Mouse (Mus musculus): ENCODE measurements around the gene Prcd. TPM values are rescaled to one million over a fixed set of nuclear protein-coding genes. Genes with fewer than 3 reads are reported as not detected.
"Not testable (repeated sequence)": the region's sequence is repeated elsewhere in the genome, so short reads cannot be mapped to it uniquely, and the experiment has no call there.

Gene Prcd
- polyA plus RNA-seq, 1 experiment from 2014 or later: 0.41 TPM

DNA sequence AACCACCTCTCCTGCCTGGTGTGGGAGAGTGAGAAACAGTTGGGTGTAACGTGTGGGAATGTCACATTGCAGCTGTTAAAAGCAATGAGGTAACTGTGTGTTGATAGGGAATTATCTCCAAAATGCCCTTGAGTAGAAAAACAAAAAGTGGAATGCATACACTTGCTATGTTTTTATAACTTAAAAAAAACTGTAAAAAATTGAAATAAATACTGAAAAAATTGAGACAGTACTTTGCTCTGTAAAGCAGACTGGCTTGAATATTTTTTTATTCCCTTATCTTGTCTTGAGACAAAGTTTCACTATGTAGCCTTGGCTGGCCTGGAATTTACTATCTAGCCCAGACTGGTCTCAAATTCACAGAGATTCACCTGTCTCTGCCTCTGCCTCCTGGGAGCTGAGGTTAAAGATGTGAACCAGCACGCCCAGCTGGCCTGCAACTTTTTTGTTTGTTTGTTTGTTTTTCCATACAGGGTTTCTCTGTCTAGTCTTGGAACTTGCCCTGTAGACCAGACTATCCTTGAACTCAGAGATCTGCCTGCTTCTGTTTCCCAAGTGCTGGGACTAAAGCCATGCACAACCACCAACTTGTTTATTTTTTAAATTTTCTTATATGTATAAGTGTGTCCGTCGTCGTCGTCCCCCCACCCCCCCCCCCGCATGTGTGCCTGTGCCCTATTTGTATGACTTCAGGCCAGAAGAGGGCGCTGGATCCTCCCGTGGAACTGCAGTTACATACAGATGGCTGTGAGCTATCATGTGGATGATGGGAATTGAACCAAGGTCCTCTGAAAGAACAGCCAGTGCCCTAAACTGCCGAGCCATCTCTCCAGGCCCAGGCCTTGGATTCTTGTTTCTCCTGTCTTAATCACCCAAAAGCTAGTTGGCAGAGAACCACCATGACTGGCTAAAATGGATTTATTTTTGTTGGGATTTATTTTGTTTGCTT, 26.0 kb upstream of the Prcd start:
- no peak for ATAC-seq
- Histone ChIP-seq H3K27ac (peak overlapping the region; percentile 51; the same call in 1 of the 2 replicates), H3K4me1 (peaks cover 75% of the 10 kb centered on the region)

GRCm38 (mm10) chr11:116628712-116629111, 24.6 kb upstream of the Prcd start:
- H3K27me3 ChIP-seq (replicated peaks): no peaks in the 10 kb centered on the region
- H3K36me3 ChIP-seq: no peaks in the 10 kb centered on the region
- H3K27ac ChIP-seq: no peak overlapping the region
- peaks cover 61% of the 10 kb centered on the region for H3K4me1 ChIP-seq
- no peak for ATAC-seq
- H3K9me3 ChIP-seq (replicated peaks): no peaks in the 10 kb centered on the region
- no peak overlapping the region for H3K9ac ChIP-seq
- no peak overlapping the region for H3K4me2 ChIP-seq
- 58% methylated on average over 9 of the region's 9 CpGs for WGBS (ENCODE audit: insufficient replicate concordance)
- no peak overlapping the region for H3K4me3 ChIP-seq

More for the DNA sequence above, 26.0 kb upstream of the Prcd start:
- no peak overlapping the region for H3K4me3 ChIP-seq
- 28% methylated on average over 10 of the region's 10 CpGs for WGBS (ENCODE audit: insufficient replicate concordance)
- H3K36me3 ChIP-seq: no peaks in the 10 kb centered on the region
- no peak overlapping the region for H3K4me2 ChIP-seq
- no peak overlapping the region; the same call in 1 of the 2 replicates for H3K9ac ChIP-seq
- H3K27me3 ChIP-seq (replicated peaks): no peaks in the 10 kb centered on the region
- H3K9me3 ChIP-seq (replicated peaks): no peaks in the 10 kb centered on the region

GRCm38 (mm10) chr11:116629472-116629871, 23.9 kb upstream of the Prcd start:
- no peaks in the 10 kb centered on the region for H3K36me3 ChIP-seq
- ATAC-seq: no peak
- H3K27me3 ChIP-seq (replicated peaks): no peaks in the 10 kb centered on the region
- peaks cover 56% of the 10 kb centered on the region for H3K4me1 ChIP-seq
- no peaks in the 10 kb centered on the region for H3K9me3 ChIP-seq (replicated peaks)
- 67% methylated on average over 6 of the region's 6 CpGs for WGBS (ENCODE audit: insufficient replicate concordance)
- no peak overlapping the region for H3K4me2 ChIP-seq
- H3K4me3 ChIP-seq: no peak overlapping the region
- H3K9ac ChIP-seq: no peak overlapping the region
- H3K27ac ChIP-seq: no peak overlapping the region

DNA sequence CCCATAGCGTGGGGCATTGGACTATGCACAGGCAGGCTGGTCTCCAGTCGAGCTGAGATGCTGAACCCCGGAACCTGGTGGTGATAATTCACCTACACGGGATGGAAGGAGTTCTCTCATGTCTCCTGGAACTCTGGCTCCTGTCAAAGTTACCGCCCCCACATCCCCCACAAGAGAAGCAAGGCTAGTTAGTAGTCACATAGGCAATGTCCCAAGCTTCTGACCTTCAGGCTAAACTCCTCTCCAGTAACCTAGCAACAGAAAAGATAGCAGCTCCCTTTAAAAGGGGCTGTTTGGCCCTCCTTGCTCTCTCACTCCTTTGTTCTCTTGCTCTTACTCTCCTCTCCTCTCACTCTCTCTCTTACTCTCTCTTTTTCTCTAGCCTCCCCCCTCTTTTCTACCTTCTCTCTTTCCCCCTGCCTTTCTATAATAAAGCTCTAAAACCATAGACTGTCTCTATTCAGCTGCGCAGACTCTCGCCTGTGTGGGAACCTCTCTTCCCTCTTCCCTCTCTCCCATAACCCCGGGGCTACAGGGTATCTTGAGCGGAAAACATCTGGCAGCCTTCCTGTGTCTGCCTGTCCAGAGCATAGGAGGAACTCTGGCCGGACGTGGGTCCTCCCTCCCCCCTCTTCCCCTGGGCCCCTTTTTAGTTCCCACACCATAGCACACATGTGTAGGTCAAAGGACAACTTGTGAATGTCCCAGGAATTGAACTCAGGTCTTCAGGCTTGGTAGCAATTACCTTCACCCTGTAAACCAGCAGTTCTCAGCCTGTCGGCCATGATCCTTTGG, 23.0 kb upstream of the Prcd start:
- Histone ChIP-seq H3K4me1 (peaks cover 47% of the 10 kb centered on the region), H3K9ac (no peak overlapping the region), H3K9me3 (replicated peaks) (no peaks in the 10 kb centered on the region), H3K27ac (peak overlapping the region; percentile 40; the same call in 1 of the 2 replicates), H3K27me3 (replicated peaks) (no peaks in the 10 kb centered on the region), H3K4me3 (no peak overlapping the region), H3K4me2 (no peak overlapping the region), H3K36me3 (no peaks in the 10 kb centered on the region)
- 45% methylated on average over 12 of the region's 12 CpGs for WGBS (ENCODE audit: insufficient replicate concordance)
- no peak for ATAC-seq

GRCm38 (mm10) chr11:116632962-116633361, 20.4 kb upstream of the Prcd start:
- WGBS (ENCODE audit: insufficient replicate concordance): 79% methylated on average over 10 of the region's 10 CpGs
- Histone ChIP-seq H3K27me3 (replicated peaks) (no peaks in the 10 kb centered on the region), H3K36me3 (no peaks in the 10 kb centered on the region), H3K4me1 (peaks cover 21% of the 10 kb centered on the region; the same call in 1 of the 2 replicates), H3K9me3 (replicated peaks) (no peaks in the 10 kb centered on the region), H3K27ac (no peak overlapping the region), H3K9ac (no peak overlapping the region), H3K4me3 (no peak overlapping the region), H3K4me2 (no peak overlapping the region)
- ATAC-seq: no peak

- not testable (repeated sequence) for H3K36me3 ChIP-seq; H3K4me1 ChIP-seq; H3K4me3 ChIP-seq; H3K27me3 ChIP-seq (replicated peaks); H3K27ac ChIP-seq; H3K9me3 ChIP-seq (replicated peaks); ATAC-seq; H3K9ac ChIP-seq; H3K4me2 ChIP-seq
- WGBS (ENCODE audit: insufficient replicate concordance): 56% methylated on average over 8 of the region's 8 CpGs
Observed at GRCm38 (mm10) chr11:116636607-116637006, 16.7 kb upstream of the Prcd start.

GRCm38 (mm10) chr11:116641168-116641567, 12.2 kb upstream of the Prcd start:
- H3K4me1 ChIP-seq: peaks cover 19% of the 10 kb centered on the region
- H3K27ac ChIP-seq: no peak overlapping the region
- peaks cover 28% of the 10 kb centered on the region for H3K27me3 ChIP-seq (replicated peaks)
- no peaks in the 10 kb centered on the region for H3K9me3 ChIP-seq (replicated peaks)
- H3K36me3 ChIP-seq: no peaks in the 10 kb centered on the region
- H3K4me2 ChIP-seq: no peak overlapping the region
- no peak overlapping the region for H3K4me3 ChIP-seq
- no peak for ATAC-seq
- H3K9ac ChIP-seq: no peak overlapping the region
- 29% methylated on average over 5 of the region's 5 CpGs for WGBS (ENCODE audit: insufficient replicate concordance)

DNA sequence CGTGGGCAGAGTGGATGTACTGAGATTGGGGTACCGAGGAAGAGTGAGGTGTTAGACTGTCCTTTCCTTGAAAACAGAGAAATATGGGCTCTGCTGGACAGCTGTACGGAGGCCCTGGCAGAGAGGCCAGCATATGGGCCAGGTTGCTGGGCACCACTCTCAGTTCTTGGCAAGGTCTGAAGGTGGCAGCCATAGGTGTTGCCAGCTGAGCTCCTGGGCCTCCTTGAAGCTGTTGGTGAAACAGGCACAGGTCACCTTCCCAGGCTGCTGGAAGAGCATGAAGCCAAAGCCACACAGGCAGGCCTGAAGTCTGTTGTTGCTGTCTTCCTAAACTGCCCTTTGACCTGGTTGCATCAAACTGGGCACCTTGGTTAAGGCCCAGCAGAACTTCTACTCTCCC, 11.6 kb upstream of the Prcd start:
- ATAC-seq: no peak
- Histone ChIP-seq H3K27me3 (replicated peaks) (peaks cover 28% of the 10 kb centered on the region), H3K4me2 (no peak overlapping the region), H3K9me3 (replicated peaks) (no peaks in the 10 kb centered on the region), H3K9ac (no peak overlapping the region), H3K36me3 (no peaks in the 10 kb centered on the region), H3K27ac (no peak overlapping the region), H3K4me1 (peaks cover 24% of the 10 kb centered on the region), H3K4me3 (no peak overlapping the region)
- WGBS (ENCODE audit: insufficient replicate concordance): 44% methylated on average over 3 of the region's 3 CpGs

DNA sequence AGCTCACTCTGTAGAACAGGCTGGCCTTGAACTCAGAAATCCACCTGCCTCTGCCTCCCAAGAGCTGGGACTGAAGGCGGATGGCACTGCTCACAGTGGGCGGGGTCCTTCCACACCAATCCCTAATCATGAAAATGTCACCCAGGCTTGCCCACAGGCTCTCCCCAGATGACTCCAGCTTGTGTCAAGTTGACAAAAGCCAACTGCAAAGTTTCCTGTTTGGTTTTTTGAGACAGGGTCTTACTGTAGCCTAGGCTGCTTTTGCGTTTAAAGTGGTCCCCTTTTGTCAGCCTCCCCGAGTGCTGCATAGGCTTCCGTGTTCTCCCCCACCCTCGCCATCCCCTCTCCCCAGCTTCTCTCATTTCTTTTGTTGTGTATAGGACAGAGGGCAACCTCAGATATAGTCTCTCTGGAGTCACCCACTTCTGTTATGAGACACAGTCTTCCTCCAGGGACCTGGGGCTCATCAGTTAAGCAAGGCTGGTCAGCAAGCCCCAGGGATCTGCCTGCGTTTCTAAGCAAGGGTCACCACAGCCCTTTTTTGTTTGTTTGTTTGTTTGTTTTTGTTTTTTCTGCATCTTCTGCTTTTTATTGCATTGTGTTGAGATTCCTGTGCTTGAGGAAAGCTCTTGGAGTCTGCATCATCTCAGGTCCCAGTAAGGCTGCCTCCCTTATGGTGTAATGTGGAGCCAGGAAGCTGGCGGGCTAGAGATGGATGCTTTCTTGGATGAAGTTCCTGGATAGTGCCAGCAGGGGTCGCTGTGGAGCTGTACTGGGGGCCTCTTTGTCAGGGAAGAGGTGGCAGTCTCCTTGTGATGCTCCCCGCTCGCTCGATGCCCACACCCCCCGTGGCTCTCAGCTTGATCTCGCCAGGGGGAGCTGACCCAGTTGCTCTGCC, 10.4 kb upstream of the Prcd start:
- Histone ChIP-seq H3K4me3 (no peak overlapping the region), H3K4me1 (peaks cover 36% of the 10 kb centered on the region), H3K9me3 (replicated peaks) (no peaks in the 10 kb centered on the region), H3K27ac (no peak overlapping the region), H3K4me2 (peak overlapping the region; percentile 44), H3K9ac (no peak overlapping the region), H3K36me3 (no peaks in the 10 kb centered on the region), H3K27me3 (replicated peaks) (peaks cover 28% of the 10 kb centered on the region)
- peak; percentile 12; the same call in 1 of the 2 replicates for ATAC-seq
- WGBS (ENCODE audit: insufficient replicate concordance): 28% methylated on average over 14 of the region's 14 CpGs

- Histone ChIP-seq H3K4me1 (peaks cover 43% of the 10 kb centered on the region), H3K27me3 (replicated peaks) (peaks cover 30% of the 10 kb centered on the region), H3K4me2 (peak overlapping the region; percentile 44), H3K4me3 (no peak overlapping the region), H3K27ac (no peak overlapping the region), H3K36me3 (no peaks in the 10 kb centered on the region), H3K9me3 (replicated peaks) (no peaks in the 10 kb centered on the region), H3K9ac (no peak overlapping the region)
- 22% methylated on average over 19 of the region's 19 CpGs for WGBS (ENCODE audit: insufficient replicate concordance)
- no peak for ATAC-seq
Observed at GRCm38 (mm10) chr11:116643579-116644224, 9.6 kb upstream of the Prcd start.
